Mouse (Mus musculus): Measurements from ENCODE around the gene Zfp974. TPM values are rescaled to one million over a fixed set of nuclear protein-coding genes. Genes with fewer than 3 reads are reported as not detected.
A peak's percentile ranks its signal among the peaks of the same experiment; 100 is the strongest.
"Not testable (repeated sequence)": the region's sequence is repeated elsewhere in the genome, so short reads cannot be mapped to it uniquely, and the experiment has no call there.

The Zfp974 gene
- 7.5 and 8.1 TPM in 2 replicates for polyA plus RNA-seq (2015; fragmentation: Nextera tagmentation; extraction: Ambion mirVana)

DNA sequence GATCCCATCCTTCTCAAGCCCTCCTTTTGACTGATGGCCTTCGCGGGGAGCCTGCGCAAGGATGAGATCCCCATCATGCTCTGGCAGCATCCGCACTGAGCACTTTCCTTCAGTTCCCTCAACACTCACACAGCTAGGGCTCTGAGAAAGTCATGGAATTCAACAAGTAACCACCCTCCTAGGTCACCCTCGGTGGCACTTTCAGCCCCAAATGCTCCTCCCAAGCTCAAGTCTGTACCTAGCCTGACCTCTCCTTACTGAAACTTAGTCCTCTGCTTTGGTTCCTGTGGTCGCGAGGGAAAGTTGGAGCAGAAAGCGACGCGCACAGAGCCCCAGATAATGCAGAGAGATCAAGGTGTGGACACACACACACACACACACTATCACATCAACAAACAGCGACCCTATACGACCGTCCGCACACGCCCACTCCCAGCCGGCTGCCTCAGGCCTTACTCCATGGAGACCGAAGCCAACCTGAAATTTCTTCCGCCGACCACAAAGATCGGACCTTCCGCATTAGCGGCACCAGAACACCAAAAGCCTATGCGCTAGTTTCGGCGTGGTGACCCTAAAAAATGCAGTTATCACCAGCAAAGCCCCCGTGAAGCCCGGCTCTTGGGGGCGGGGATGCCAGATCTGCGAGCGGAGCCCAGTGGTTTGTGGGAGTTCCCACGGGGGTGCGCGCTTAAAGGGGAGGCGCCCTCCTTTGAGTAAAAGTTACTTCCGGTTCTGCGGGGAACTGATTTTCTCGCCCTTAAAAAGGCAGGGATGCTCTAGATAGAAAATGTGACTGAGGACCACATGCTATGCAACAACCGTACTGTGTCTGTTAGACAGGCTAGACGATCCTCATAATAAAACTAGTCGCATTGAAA, at the start of gene Zfp974:
Zfp974 (minus strand) TSS at position 643 of the 878 bp plus-strand sequence.
- WGBS: 3% methylated on average over 40 of the region's 40 CpGs
- peaks cover 13% of the 10 kb centered on the region for H3K36me3 ChIP-seq
- peak within 1 kb of the TSS; percentile 74 for H3K9ac ChIP-seq
- no peaks in the 10 kb centered on the region for H3K27me3 ChIP-seq
- peak; percentile 65; the same call in 1 of the 2 replicates for ATAC-seq (ENCODE audit: insufficient number of reproducible peaks, low FRiP score, low TSS enrichment, low read depth)
- H3K9me3 ChIP-seq (replicated peaks): no peaks in the 10 kb centered on the region
- 0 out of 2 replicates have a peak, but pooled peaks cover 6% of the 10 kb centered on the region for H3K4me1 ChIP-seq
- 0 out of 2 replicates have a peak within 1 kb of the TSS, but pooled peaks have one; percentile 17 for H3K27ac ChIP-seq (replicated peaks)
- peak within 1 kb of the TSS; percentile 75 for H3K4me2 ChIP-seq (replicated peaks)
- peak within 1 kb of the TSS; percentile 69 for H3K4me3 ChIP-seq (replicated peaks)

- H3K9ac ChIP-seq; H3K27me3 ChIP-seq; H3K4me1 ChIP-seq; H3K9me3 ChIP-seq (replicated peaks); H3K36me3 ChIP-seq; H3K27ac ChIP-seq (replicated peaks); ATAC-seq (ENCODE audit: insufficient number of reproducible peaks, low FRiP score, low TSS enrichment, low read depth); H3K4me3 ChIP-seq (replicated peaks); H3K4me2 ChIP-seq (replicated peaks): not testable (repeated sequence)
- 92% methylated on average over 13 of the region's 13 CpGs for WGBS
Measured at GRCm38 (mm10) chr7:27949451-27949850, 20.2 kb upstream of the Zfp974 start.

DNA sequence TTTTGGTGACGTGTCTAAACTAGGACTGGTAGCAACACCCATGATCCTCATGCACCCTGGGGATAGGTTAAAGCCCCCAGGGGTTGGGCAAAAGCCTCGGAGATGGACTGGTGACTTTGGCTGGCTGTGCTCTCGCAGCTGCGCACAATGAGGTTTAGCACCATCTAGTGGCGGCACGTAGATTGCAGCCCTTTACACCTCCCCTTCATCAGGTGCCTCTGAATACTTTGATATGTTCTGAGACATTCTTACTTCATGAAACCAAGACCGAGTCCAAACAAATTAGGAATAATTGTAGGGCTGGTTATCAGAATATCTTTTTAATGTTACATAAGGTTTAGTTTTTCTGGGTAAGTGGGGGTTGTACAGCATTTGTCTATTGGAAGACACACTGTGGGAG, 12.6 kb upstream of the Zfp974 start:
- WGBS: 42% methylated on average over 5 of the region's 7 CpGs
- H3K4me2 ChIP-seq (replicated peaks); H3K4me3 ChIP-seq (replicated peaks); H3K36me3 ChIP-seq; H3K27ac ChIP-seq (replicated peaks); H3K9ac ChIP-seq; ATAC-seq (ENCODE audit: insufficient number of reproducible peaks, low FRiP score, low TSS enrichment, low read depth); H3K4me1 ChIP-seq; H3K27me3 ChIP-seq; H3K9me3 ChIP-seq (replicated peaks): not testable (repeated sequence)

DNA sequence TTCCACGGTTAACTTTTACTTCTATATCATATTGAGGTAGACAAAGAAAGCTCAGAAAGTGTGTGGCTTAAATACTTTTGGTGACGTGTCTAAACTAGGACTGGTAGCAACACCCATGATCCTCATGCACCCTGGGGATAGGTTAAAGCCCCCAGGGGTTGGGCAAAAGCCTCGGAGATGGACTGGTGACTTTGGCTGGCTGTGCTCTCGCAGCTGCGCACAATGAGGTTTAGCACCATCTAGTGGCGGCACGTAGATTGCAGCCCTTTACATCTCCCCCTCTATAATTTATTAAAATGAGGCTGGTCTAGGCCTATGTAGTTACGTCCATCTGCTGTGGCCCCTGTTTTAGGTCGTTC, 4.5 kb upstream of the Zfp974 start:
- not testable (repeated sequence) for H3K9me3 ChIP-seq (replicated peaks); H3K9ac ChIP-seq; ATAC-seq (ENCODE audit: insufficient number of reproducible peaks, low FRiP score, low TSS enrichment, low read depth); H3K27me3 ChIP-seq; H3K27ac ChIP-seq (replicated peaks); H3K4me1 ChIP-seq; H3K36me3 ChIP-seq
- peak overlapping the region; percentile 43 for H3K4me2 ChIP-seq (replicated peaks)
- H3K4me3 ChIP-seq (replicated peaks): peak overlapping the region; percentile 29
- 13% methylated on average over 1 of the region's 9 CpGs for WGBS

- Histone ChIP-seq H3K4me3 (replicated peaks) (peak overlapping the region; percentile 29), H3K9ac (no peak overlapping the region)
- ATAC-seq (ENCODE audit: insufficient number of reproducible peaks, low FRiP score, low TSS enrichment, low read depth): no peak
Measured at GRCm38 (mm10) chr7:27933050-27933799, 4.0 kb upstream of the Zfp974 start.

DNA sequence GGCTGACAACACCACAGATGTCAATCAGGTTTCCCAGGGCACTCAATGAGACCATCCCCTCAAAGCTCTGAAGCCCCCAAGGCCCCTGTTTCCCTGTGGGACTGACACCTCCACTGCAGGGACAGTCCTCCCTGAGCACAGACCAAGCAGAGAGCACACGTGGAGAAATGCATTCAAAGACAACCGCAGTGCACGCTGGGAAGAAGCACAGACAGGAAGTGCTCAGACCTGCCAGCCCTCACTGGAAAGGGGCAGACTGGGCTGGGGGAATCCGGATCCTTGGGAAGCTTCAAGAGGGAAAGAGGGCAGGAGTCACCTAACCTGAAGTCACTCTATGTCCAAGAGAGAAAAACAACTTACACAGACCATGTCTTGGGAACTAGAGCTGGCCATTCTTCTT, 2.2 kb downstream of the Zfp974 start:
- H3K4me1 ChIP-seq; H3K4me2 ChIP-seq (replicated peaks); H3K9ac ChIP-seq; H3K9me3 ChIP-seq (replicated peaks); H3K27me3 ChIP-seq; ATAC-seq (ENCODE audit: insufficient number of reproducible peaks, low FRiP score, low TSS enrichment, low read depth); H3K27ac ChIP-seq (replicated peaks); H3K4me3 ChIP-seq (replicated peaks): not testable (repeated sequence)
- 40% methylated on average over 4 of the region's 4 CpGs for WGBS
- peaks cover 16% of the 10 kb centered on the region for H3K36me3 ChIP-seq

More at GRCm38 (mm10) chr7:27933050-27933799, 4.0 kb upstream of the Zfp974 start:
- H3K36me3 ChIP-seq: no peaks in the 10 kb centered on the region
- 14% methylated on average over 7 of the region's 7 CpGs for WGBS
- 0 out of 2 replicates have a peak, but pooled peaks cover 6% of the 10 kb centered on the region for H3K4me1 ChIP-seq
- no peaks in the 10 kb centered on the region for H3K9me3 ChIP-seq (replicated peaks)
- peak overlapping the region; percentile 43 for H3K4me2 ChIP-seq (replicated peaks)
- no peak overlapping the region for H3K27ac ChIP-seq (replicated peaks)
- H3K27me3 ChIP-seq: no peaks in the 10 kb centered on the region

GRCm38 (mm10) chr7:27910952-27911351, 18.3 kb downstream of the Zfp974 start:
- not testable (repeated sequence) for H3K9ac ChIP-seq; H3K9me3 ChIP-seq (replicated peaks); H3K4me2 ChIP-seq (replicated peaks); H3K4me3 ChIP-seq (replicated peaks); H3K27me3 ChIP-seq; H3K4me1 ChIP-seq; ATAC-seq (ENCODE audit: insufficient number of reproducible peaks, low FRiP score, low TSS enrichment, low read depth); H3K27ac ChIP-seq (replicated peaks)
- 89% methylated on average over 3 of the region's 4 CpGs for WGBS
- peaks cover 34% of the 10 kb centered on the region for H3K36me3 ChIP-seq

DNA sequence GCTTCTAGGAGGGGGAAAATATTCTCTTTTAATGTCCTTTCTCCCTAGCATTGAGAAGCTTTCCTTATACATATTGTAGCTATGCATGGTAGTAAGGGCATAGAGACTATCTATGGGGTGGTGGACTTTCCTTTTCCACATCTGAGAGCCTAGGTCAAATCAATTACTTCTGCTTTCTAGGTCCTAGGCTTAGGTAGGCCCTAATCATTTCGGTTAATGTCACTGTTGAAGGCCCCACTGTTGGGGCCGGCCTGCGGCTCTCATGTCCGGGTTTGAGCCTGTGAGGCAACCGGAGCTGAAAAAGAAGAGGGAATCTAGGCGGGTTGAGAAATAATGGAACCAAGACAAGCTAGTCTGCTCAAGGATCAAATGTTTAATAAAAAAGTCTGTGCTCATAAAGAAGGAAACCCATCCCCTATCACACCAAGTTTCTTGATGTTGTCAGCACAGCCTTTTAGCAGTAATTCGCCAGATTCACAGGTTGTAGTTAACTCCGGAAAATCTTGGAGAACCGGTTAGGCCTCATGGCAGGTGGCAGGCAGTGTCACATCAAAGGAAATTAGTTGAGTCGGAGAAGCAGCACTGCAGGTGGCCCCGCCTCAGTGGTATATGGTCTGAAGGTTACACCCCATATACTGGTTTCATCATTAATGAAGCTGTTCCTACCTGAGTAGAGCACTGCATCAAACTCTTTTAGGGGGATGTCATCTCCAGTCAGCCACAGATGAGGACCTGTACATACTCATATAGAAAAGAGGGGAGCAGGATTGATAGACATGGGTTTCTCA, 24.0 kb downstream of the Zfp974 start:
- Histone ChIP-seq H3K4me1 (no peaks in the 10 kb centered on the region), H3K4me3 (replicated peaks) (no peak overlapping the region), H3K27ac (replicated peaks) (0 out of 2 replicates have a peak overlapping the region, but pooled peaks have one; percentile 4), H3K9ac (no peak overlapping the region), H3K36me3 (peaks cover 9% of the 10 kb centered on the region), H3K9me3 (replicated peaks) (0 out of 2 replicates have a peak, but pooled peaks cover 7% of the 10 kb centered on the region), H3K4me2 (replicated peaks) (no peak overlapping the region), H3K27me3 (no peaks in the 10 kb centered on the region)
- WGBS: 64% methylated on average over 11 of the region's 11 CpGs
- no peak for ATAC-seq (ENCODE audit: insufficient number of reproducible peaks, low FRiP score, low TSS enrichment, low read depth)

DNA sequence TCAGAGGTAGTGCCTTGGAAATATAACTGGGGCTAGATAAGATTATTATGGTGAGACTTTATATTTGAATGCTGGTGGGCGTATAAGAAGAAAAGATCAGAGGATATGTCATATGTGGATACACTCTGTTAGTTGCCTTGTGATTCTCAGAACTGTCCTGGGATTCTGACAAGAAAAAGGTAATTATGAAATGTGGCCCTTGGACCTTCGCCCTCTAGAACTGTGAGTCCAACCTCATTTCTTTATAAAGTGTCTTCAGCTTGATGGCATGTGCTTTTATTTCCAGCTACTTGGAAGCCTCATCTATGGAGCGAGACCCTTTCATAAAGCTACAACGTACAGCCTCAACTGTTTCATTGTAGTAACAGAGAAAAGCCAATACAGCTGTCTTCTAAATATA, 28.7 kb downstream of the Zfp974 start:
- Histone ChIP-seq H3K4me1 (no peaks in the 10 kb centered on the region), H3K9ac (no peak overlapping the region), H3K4me3 (replicated peaks) (no peak overlapping the region), H3K4me2 (replicated peaks) (no peak overlapping the region), H3K9me3 (replicated peaks) (0 out of 2 replicates have a peak, but pooled peaks cover 7% of the 10 kb centered on the region), H3K36me3 (no peaks in the 10 kb centered on the region), H3K27me3 (no peaks in the 10 kb centered on the region), H3K27ac (replicated peaks) (no peak overlapping the region)
- ATAC-seq (ENCODE audit: insufficient number of reproducible peaks, low FRiP score, low TSS enrichment, low read depth): no peak
- WGBS: 88% methylated on average over 4 of the region's 4 CpGs

GRCm38 (mm10) chr7:27881721-27882120, 47.5 kb downstream of the Zfp974 start:
- ATAC-seq (ENCODE audit: insufficient number of reproducible peaks, low FRiP score, low TSS enrichment, low read depth): no peak

GRCm38 (mm10) chr7:27862578-27862977, 66.7 kb downstream of the Zfp974 start:
- not testable (repeated sequence) for H3K27ac ChIP-seq (replicated peaks); ATAC-seq (ENCODE audit: insufficient number of reproducible peaks, low FRiP score, low TSS enrichment, low read depth); H3K9ac ChIP-seq; H3K4me2 ChIP-seq (replicated peaks); H3K4me3 ChIP-seq (replicated peaks); H3K27me3 ChIP-seq; H3K9me3 ChIP-seq (replicated peaks)
- Histone ChIP-seq H3K4me1 (peaks cover 10% of the 10 kb centered on the region), H3K36me3 (peaks cover 26% of the 10 kb centered on the region)
- 69% methylated on average over 5 of the region's 5 CpGs for WGBS

More at GRCm38 (mm10) chr7:27881721-27882120, 47.5 kb downstream of the Zfp974 start:
- H3K27ac ChIP-seq (replicated peaks): no peak overlapping the region
- 92% methylated on average over 4 of the region's 4 CpGs for WGBS
- H3K9ac ChIP-seq: no peak overlapping the region
- no peaks in the 10 kb centered on the region for H3K27me3 ChIP-seq
- H3K4me1 ChIP-seq: no peaks in the 10 kb centered on the region
- no peak overlapping the region for H3K4me2 ChIP-seq (replicated peaks)
- peaks cover 65% of the 10 kb centered on the region for H3K36me3 ChIP-seq
- 0 out of 2 replicates have a peak, but pooled peaks cover 3% of the 10 kb centered on the region for H3K9me3 ChIP-seq (replicated peaks)
- no peak overlapping the region for H3K4me3 ChIP-seq (replicated peaks)

Measured in embryonic facial prominence, embryonic 15.5 days (tissue).